Mouse (Mus musculus): Measurements from ENCODE around the gene Emc3.

GRCm38 (mm10) chr6:113494258-113494788 is 37.1 kb downstream of the Emc3 start:
- peak; percentile 96 for TF ChIP-seq CTCF (IDR thresholded peaks at IDR 0.05; ENCODE audit: borderline replicate concordance, control insufficient read depth, extremely low read depth, insufficient read depth, low read length, poor library complexity)
- TF ChIP-seq POLR2A (IDR thresholded peaks at IDR 0.05; ENCODE audit: control insufficient read depth, extremely low read depth, insufficient read depth, low read length, poor library complexity), result peak; percentile 63

Data from thymus, adult 2 months (tissue).